Mouse (Mus musculus): ENCODE results near the gene Adgrg3.

- no peak for TF ChIP-seq USF1 (IDR thresholded peaks at IDR 0.05; ENCODE audit: low read depth)
- no peak for TF ChIP-seq POLR2A (IDR thresholded peaks at IDR 0.05; ENCODE audit: insufficient read length, low read depth)
- TF ChIP-seq TCF12 (IDR thresholded peaks at IDR 0.05; ENCODE audit: insufficient read depth, poor library complexity, severe bottlenecking) = no peak
These were observed 67.4 kb downstream of the Adgrg3 start for GRCm38 (mm10) chr8:95084744-95085431.

Measured in myocyte (in vitro differentiated cells).